Mouse (Mus musculus): ENCODE data around the gene Pbxip1.

The Pbxip1 gene

GRCm38 (mm10) chr3:89490790-89491189, 54.3 kb downstream of the Pbxip1 start:
- DNase-seq = no peak

- DNase-seq = no peak
These were observed 55.1 kb downstream of the Pbxip1 start for GRCm38 (mm10) chr3:89491559-89491958.

- peak; percentile 26 for DNase-seq
These were observed 56.2 kb downstream of the Pbxip1 start for GRCm38 (mm10) chr3:89492701-89493151.

GRCm38 (mm10) chr3:89494630-89495029, 58.1 kb downstream of the Pbxip1 start:
- DNase-seq = no peak

- DNase-seq = no peak
These were observed 59.9 kb downstream of the Pbxip1 start for GRCm38 (mm10) chr3:89496366-89496765.

GRCm38 (mm10) chr3:89499696-89500095, 63.2 kb downstream of the Pbxip1 start:
- DNase-seq = no peak
